Mouse (Mus musculus) myocyte (in vitro differentiated cells): ENCODE results near the gene Rbm8a.

ENCODE experiments used
- CEBPB ChIP-seq: IDR thresholded peaks from 2 replicates; pipeline ENCODE4 v1.6.1; 2011; ENCODE audit warnings: mild to moderate bottlenecking, moderate library complexity; ENCODE audit not compliant: poor library complexity, insufficient read depth, severe bottlenecking
- E2F4 ChIP-seq: IDR thresholded peaks from one replicate; pipeline ENCODE4 v1.6.1; 2011; ENCODE audit warnings: mild to moderate bottlenecking, control low read depth, moderate library complexity; ENCODE audit not compliant: insufficient read depth
- MAX ChIP-seq: IDR thresholded peaks from one replicate; pipeline ENCODE4 v1.6.1; 2011; ENCODE audit warnings: low read depth, mild to moderate bottlenecking, control low read depth
- MYOD1 ChIP-seq, 3 experiments: IDR thresholded peaks; one replicate each; pipeline ENCODE4 v1.6.1; 2011; ENCODE audit warnings: control low read depth in 2 of 3, low read depth in 2 of 3, mild to moderate bottlenecking in 2 of 3, moderate library complexity in 1 of 3; ENCODE audit not compliant: insufficient read length in 2 of 3, control insufficient read depth in 1 of 3
- MYOG ChIP-seq, 3 experiments: IDR thresholded peaks; one replicate each; pipeline ENCODE4 v1.6.1; 2011; ENCODE audit warnings: control low read depth in 2 of 3, low read depth in 2 of 3, mild to moderate bottlenecking in 2 of 3; ENCODE audit not compliant: insufficient read length in 2 of 3, control insufficient read depth in 1 of 3, insufficient read depth in 1 of 3
- POLR2A ChIP-seq: IDR thresholded peaks from one replicate; pipeline ENCODE4 v1.6.1; 2011; ENCODE audit warnings: low read depth, mild to moderate bottlenecking, control low read depth, moderate library complexity; ENCODE audit not compliant: insufficient read length
- POLR2AphosphoS2 ChIP-seq: IDR thresholded peaks from one replicate; pipeline ENCODE4 v1.6.1; 2011; ENCODE audit warnings: low read depth, control low read depth; ENCODE audit not compliant: insufficient read length
- TCF12 ChIP-seq: IDR thresholded peaks from one replicate; pipeline ENCODE4 v1.6.1; 2011; ENCODE audit warnings: mild to moderate bottlenecking, control low read depth; ENCODE audit not compliant: poor library complexity, insufficient read depth, severe bottlenecking
- TCF3 ChIP-seq: IDR thresholded peaks from one replicate; pipeline ENCODE4 v1.6.1; 2011; ENCODE audit warnings: low read depth, control low read depth; ENCODE audit not compliant: insufficient read length
- USF1 ChIP-seq: IDR thresholded peaks from one replicate; pipeline ENCODE4 v1.6.1; 2011; ENCODE audit warnings: low read depth, mild to moderate bottlenecking, control low read depth, moderate library complexity

DNA sequence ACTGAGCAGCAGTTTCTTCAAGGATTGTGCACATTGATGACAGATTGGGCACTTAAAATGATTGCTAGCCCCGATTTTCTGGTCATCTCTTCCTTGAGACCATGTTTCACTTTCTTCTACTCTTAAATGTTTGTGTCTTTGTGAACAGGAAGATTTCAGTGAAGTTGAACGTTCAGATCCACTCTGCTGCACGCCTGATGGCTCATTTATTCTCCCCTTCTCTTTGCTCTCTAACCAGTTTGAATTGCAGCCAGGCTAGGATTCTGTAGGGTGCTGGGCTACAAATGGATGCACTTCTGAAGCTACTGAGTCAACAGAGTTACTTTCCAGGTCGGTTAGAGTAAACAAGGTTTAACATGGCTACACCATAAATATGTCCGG, 27.0 kb upstream of the Rbm8a start:
- TF ChIP-seq TCF12 (no peak), POLR2A (no peak), MYOD1 (IDR thresholded peaks at IDR 0.05; ENCODE audit: control insufficient read depth in 1 of 3, insufficient read length in 2 of 3, low read depth in 2 of 3) (no peak), POLR2AphosphoS2 (no peak), USF1 (no peak), E2F4 (no peak), TCF3 (no peak), MAX (no peak), CEBPB (no peak), MYOG (IDR thresholded peaks at IDR 0.05; ENCODE audit: control insufficient read depth in 1 of 3, insufficient read depth in 1 of 3, insufficient read length in 2 of 3, low read depth in 2 of 3) (no peak)
